Mouse (Mus musculus) 416B (cell line): ENCODE results near the gene Gm49342.
"Not testable (repeated sequence)": the region's sequence is repeated elsewhere in the genome, so short reads cannot be mapped to it uniquely, and the experiment has no call there.

ENCODE experiments used
- DNase-seq: peaks from one replicate; pipeline ENCODE4 v3.0.0; 2011; ENCODE audit warnings: low read depth

Gm49342 gene

DNA sequence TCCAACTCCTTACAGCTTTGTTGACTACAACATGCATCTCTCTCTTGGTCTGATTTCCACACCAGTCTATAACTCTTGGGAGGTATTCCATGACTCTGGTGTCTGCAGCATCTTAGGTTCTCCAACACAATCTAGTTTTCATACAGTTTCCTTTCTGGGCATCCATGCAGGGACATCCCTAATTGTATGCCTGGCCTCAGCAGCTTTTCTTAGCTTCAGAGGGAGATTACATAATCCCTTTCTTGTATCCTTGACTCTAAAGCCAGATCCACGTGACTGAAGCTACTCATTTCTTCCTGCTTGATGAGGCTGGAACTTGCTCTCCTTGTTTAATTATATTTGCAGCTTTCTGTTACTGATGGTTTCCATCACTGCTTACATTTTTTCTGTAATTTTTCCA is 7.7 kb upstream of the Gm49342 start:
- DNase-seq = no peak

DNA sequence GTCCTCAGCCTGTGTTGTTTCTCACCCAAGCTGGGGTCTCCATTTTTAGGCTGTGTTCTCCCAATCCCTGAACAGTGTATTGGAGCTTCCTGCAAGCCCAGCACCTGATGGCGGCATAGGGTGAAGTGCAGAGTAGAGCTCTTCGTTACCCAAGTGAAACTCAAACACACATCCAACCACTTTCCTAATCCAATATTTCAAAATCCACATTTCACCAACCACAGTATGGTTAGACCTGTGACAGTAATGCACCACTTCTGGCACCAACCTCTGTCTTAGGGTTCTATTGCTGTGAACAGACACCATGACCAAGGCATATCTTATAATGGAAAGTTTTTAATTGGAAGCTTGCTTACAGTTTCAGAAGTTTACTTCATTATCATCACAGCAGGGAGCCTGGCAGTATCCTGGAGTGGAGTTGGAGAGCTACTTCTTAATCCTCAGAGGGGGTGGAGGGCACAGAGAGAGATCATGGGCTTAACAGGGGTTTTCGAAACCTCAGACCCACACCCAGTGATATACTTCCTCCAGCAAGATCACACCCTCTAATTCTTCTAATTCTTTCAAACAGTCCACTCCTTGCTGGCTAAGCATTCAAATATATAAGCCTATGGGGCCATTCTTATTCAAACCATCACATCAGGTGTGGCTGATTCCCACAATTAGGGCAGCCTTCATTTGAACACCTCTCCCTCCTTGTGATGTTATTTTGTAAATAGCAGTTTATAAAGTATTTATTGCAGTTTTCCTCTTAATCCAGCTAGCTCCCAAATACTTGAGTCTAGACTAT is 6.0 kb upstream of the Gm49342 start:
- DNase-seq = no peak

DNA sequence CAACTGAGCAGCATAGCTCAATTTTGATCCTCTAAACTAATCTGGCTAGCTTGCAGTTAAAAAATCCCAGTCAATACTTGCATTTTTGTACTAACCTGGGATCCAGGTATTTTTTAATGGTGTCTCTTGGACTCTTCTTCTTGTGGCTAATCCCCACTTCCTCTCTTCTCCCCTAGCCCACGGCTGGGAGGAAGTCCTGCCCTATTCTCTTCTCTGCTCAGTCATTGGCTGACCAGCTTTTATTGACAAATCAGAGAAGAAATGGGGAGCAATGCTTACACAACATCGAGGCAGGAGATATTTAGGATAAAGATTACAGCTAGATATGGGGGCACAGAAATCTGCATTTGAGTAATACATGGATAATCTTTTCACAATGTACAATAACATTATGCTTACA is 5.4 kb upstream of the Gm49342 start:
- peak; percentile 80 for DNase-seq

DNA sequence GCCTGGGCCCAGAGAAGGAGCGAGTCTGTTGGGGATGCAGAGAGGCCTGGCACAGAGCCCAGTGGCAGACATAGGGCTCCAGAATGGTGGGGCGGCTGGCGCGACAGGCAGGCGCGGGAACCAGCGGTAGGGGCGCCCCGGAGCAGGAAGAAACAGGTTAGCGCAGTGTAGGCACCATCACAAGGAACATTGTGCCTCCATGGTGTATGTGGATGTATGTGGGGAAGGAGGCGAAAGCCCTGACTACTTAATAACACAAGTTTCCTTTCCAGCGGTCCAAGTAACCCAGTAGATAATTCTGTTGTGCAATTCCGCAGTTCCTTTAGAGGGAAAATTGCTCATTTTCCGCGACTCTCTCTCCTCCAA is 334 bp downstream of the Gm49342 start:
- not testable (repeated sequence) for DNase-seq

DNA sequence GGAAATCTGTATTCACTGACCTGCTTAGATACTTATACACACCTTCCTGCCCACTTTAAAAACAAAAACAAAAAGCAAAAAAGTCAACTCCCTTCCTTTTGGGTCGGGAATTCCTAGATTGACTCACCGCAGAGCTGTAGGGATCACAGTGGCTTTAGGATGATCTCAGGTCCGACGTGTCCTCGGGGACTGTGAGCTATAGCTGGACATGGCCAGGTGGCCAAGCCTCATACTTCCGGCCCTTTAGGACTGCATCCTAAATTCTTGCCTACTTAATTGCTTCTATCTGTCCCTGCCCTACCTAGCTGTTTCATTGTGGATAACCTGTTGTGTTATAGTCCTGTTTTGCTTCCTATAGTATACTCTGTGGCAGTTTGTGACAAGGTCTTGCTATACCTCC is 764 bp downstream of the Gm49342 start:
- not testable (repeated sequence) for DNase-seq

DNA sequence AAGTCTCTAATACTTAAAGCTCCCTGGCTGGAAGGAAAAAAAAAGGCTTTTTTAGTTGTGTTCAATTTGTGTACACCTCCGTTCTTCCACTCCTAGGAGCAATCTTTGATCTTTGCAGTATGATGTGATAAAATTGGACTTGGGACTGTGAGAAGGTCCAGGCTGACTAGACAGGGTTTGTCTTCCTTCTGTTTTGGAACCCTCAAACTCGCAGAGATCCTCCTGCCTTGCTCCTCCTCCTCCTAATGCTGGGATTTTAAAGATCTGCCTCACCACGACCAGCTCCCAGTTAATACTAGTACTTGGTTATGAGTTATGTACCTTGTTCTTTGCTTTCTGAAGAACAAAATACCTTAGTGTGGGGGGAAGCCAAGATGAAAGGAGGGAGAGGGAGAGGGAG is 1.2 kb downstream of the Gm49342 start:
- DNase-seq = not testable (repeated sequence)

DNA sequence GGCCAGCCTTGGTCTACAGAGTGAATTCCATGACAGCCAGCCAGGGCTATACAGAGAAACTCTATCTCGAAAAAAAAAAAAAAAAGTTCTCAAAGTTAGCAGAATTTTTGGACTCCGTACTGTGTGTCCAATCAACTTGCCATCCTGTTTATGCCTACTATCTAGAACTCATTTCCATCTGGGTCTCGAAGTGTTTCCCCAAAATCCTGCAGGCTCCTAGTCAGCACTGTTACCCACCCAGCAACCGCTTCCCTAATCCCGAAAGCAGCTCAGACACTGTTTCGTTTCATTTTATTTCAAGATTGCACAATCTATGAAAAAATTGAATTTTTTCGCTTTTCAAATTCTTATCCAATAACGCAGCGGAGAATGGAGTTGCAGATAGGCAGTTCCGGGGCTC is 11.2 kb downstream of the Gm49342 start:
- DNase-seq = no peak

DNA sequence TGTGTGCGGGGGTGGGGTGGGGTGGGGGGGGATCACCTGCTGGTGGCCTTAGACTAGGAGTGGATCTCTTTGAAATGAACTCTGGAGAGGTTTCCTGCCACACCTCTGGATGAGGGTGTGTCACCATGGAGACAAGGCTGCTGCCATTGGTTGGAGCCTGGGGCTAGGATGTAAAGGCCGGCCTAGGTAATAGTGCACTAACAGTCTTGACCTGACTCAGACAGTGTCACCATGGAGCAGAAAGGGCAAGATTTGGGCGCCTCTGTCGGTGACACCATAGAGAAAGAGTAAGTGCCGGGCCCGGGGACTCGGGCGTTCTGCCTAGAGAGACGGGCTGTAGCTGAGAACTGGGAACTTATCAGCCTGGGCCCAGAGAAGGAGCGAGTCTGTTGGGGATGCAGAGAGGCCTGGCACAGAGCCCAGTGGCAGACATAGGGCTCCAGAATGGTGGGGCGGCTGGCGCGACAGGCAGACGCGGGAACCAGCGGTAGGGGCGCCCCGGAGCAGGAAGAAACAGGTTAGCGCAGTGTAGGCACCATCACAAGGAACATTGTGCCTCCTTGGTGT is 11.7 kb downstream of the Gm49342 start, which contains the start of gene Pnp2:
Gene Pnp2 (plus strand): TSS at position 51 of the 567 bp plus-strand sequence.
- DNase-seq = not testable (repeated sequence)

DNA sequence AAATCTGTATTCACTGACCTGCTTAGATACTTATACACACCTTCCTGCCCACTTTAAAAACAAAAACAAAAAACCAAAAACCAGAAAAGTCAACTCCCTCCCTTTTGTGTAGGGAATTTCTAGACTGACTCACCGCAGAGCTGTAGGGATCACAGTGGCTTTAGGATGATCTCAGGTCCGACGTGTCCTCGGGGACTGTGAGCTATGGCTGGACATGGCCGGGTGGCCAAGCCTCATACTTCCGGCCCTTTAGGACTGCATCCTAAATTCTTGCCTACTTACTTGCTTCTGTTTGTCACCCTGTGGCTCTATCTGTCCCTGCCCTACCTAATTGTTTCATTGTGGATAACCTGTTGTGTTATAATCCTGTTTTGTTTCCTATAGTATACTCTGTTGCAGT is 12.4 kb downstream of the Gm49342 start:
- not testable (repeated sequence) for DNase-seq

DNA sequence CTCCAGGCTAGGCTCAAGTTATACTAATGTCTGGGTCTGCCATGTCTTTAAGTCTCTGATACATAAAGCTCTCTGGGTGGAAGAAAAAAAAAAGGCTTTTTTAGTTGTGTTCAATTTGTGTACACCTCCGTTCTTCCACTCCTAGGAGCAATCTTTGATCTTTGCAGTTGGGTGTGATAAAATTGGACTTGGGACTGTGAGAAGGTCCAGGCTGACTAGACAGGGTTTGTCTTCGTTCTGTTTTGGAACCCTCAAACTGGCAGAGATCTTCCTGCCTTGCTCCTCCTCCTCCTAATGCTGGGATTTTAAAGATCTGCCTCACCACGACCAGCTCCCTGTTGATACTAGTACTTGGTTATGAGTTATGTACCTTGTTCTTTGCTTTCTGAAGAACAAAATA is 12.8 kb downstream of the Gm49342 start:
- DNase-seq = not testable (repeated sequence)

DNA sequence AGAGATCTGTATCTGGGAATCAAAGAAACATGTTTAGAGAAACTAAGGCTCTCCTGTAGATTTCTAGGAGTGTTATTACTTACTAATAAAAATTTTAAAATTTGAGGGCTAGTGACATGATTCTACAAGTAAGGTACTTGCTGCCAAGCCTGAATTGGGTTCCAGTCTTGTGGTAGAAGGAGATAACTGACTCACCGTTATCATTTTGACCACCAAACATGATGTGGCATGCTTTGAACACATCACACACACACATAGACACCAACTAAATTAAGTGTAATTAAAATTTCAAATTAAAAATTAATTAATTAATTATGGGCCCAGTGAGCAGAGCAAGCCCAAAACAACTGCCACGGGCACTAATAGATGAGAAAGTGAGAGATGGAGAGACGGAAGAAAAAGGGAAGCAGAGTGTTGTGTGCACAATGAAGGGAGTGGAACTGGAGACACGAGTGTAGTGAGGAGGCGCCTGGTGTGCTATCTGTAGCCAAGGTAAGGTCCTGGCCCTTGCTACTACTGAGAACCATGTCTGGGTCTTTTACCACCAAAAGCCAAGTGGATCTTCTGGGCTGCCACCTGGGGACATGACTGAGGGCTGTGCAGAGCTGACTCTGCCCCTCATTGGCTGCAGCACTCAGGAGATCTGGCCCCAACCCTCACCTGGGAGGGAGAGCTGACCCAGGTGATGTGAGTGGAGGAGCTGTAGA is 14.1 kb downstream of the Gm49342 start:
- DNase-seq = not testable (repeated sequence)

DNA sequence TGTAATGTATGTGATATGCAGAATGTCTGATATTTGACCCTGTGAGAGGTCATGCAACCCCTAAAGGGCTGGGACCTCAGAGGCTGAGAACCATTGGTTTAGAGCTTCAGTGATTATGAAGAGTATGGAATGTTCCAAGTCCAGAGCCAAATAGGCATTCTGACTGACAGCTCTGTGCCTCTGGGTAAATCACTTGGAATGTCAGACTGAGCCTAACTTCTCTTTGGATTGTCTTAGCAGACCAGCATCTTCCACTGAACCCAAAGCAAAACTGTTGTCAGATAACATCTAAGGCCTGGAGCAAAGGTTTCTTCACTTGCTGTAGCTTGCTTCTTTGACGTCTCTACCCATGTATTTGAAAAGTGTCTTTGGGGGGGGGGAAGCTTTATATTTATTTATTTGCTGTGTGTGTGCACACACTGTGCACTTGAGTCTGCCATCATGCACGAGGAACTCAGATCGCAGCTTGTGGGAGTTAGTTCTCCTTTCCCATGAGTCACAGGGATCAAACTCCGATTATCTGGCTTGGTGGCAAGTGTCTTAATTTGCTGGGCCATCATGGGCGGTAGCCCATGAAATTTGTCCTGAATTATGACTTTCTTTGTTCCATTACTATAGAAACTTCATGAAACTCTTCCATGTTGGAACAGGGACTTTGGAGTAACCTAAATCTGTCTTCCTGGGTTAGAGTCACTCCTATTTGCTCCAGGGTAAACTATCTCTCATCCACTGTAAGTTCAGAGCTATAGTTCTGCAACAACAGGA is 24.1 kb downstream of the Gm49342 start:
- DNase-seq = no peak

DNA sequence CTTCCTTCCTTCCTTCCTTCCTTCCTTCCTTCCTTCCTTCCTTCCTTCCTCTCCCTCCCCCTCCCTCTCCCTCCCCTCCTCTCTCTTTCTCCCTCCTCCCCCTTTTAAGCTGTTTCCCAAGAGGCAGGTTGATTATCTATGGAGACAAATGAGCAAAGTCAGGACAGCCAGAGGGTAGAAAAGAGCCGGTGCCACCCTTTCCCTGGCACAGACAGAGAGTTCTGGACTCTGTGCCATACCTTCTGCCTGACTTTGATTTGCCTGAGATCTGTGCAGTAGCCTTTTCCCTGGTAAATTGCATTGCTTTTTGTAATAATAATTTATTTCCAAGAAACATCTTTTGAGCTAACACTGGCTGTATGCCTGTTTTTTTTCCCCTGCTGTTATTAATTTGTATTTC is 24.7 kb downstream of the Gm49342 start:
- DNase-seq = no peak

DNA sequence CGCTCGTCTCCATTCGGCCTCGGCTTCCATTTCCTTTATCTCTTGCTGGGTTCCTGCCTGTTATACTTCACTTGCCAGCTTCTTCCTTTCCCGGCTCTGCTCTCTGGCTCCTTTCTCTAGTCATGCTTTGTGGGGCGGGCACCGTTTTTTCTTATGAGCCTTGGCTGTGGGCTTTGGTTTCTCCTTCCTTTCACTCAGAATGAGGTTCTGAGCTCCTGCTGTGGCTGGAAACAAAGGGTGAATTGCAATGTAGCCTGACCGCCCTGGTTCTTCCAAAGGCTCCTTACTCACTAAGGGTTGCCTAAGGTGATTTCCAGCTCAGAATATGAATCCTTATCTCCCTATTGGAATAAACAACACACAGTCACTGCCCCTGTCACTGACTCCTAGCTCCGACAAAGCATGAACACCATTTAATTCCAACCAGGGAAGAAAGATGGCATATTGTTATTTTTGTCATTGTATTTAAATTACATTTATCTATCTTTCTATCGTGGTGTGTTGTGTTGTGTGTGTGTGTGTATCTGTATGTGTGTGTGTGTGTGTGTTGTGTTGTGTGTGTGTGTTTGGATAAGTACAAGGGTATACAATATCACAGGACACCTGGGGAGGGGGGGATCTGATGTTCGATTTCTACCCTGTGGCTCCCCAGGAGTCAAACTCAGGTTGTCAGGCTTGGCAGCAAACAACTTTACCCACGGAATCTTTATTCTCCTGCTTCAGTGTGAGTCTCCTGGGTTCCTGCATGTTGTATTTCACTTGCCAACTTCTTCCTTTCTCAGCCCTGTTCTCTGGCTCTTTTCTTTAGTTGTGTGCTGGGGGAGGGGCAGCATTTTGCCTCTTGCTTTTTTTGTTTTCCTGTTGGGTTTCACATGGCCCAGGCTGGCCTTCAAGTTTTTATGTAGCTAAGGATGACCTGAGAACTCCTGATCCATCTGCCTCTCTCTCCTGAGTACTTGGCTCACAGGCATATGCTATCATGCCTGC is 25.5 kb downstream of the Gm49342 start:
- DNase-seq = no peak

DNA sequence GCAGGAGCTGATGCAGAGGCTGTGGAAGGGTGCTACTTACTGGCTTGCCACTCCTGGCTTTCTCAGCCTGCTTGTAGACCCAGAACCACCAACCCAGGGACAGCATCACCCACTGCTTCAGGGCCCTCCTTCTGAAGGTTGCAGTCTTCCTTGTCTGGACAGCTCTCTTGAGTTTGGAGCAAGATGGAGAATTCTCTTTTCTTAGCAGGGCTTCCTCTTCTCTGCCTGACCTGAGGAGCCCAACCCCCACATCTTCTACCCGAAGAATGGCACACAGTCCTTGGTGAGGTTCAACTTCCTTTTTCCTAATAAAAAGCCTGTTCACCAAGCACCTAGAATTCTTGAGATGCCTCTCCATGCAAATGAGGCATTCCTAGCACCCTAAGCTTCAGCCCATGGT is 26.5 kb downstream of the Gm49342 start:
- no peak for DNase-seq

DNA sequence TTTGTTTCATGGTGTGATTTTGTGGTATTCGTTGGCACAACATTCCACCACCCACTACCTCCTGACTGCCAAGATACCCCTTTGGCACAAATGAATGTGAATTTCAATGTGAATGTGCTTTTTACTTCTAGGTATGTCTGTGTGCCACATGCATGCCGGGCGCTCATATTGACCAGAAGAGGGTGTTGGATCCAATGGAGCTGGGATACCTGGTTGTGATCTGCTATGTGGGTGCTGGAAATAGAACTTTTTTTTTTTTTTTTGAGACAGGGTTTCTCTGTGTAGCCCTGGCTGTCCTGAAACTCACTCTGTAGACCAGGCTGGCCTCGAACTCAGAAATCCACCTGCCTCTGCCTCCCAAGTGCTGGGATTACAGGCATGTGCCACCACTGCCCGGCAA is 28.7 kb downstream of the Gm49342 start:
- DNase-seq = not testable (repeated sequence)

DNA sequence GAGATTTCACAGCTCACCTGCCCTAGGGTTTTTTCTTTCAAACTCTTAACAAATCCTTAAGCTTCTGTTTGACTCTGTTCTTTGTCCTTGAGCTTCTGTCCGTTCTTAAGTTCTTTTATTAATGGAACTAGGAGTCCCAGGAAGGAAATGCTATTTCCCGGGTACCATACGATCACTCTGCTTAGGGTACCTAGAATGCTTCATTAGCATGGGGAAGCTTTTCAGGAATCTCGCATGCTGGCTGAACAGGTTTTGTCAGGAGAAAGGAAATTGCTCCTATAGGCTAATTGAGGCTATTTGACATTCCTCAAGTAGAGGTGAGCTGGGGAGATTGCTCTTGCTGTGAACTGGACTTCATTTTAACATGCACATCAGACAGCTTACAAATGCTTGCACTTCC is 29.4 kb downstream of the Gm49342 start:
- DNase-seq = no peak

DNA sequence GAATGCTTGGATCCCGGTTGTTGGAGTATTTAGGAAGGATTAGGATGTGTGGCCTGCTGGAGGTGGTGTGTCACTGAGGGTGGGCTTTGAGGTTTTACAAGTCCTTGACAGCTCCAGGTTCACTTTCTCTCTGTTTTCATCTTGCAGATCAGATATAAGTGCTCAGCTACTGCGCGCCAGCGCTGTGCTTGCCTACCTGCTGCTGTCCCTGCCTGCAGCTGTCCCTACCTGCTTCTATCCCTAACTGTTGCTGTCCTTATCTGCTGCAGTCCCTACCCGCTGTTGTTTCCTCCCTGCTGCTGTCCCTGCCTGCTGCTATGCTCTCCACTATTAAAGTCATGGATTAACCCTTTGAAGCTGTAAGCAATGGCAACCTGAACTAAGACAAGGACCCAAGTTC is 30.7 kb downstream of the Gm49342 start:
- no peak for DNase-seq

DNA sequence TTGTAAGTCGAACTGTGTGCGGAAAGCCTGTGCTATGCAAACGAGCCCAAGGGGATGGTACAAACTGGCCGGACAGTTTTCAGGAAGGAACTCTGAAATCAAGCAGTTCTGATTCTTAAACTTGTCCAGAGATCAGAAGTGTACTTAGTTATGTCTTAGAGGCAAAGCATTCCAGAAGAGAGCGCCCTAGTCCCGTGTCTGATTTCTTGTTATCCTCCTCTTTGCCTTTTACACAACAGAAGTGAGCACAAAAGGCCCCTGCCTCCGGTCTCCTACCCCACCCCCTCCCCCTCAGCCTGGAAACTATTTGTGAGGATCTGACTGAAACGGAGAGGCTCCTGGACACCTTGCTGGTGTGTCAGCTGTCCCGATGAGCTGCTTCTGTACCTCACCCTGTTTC is 32.4 kb downstream of the Gm49342 start:
- DNase-seq = no peak

DNA sequence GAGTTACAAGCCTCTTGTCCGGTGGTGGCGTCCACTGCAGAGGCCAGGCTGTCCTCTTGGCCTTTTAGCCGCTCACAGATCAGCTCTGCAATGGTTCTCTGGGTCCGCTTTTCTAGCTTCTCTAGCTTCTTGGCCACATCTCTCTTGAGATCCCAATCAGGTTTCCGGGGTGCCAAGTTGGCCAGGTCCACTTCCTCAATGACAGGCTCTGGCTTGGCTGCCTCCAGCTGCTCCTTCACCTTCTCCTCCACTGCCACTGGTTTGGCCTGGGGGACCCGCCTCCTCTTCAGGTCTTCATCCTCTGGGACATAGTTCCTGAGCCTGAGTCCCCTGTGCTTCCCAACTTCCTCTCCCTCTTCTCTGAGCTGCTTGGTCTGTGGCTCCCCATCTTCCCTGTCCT is 34.1 kb downstream of the Gm49342 start:
- not testable (repeated sequence) for DNase-seq

DNA sequence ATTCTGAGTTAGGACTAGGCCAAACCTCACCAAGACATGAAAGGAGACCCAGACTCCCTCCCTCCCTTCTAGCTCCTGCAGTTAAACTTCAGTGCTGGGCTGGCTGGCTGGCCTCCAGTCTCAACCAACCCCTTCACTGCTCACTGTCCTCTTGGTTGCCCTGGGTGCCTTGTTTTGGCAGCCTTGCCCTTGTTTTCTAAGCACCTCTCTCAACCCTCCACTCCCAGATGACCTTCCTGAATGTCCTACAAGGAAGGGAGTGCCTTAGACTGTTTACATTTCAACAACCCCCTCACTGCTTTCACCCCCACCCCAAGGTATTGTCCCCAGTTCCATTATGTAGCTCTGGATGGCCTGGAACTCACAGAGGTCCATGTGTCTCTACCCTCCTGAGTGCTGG is 35.3 kb downstream of the Gm49342 start:
- no peak for DNase-seq
